Mouse (Mus musculus) embryonic fibroblast, embryonic 13.5 days (primary cell): Measurements from ENCODE around the gene Gm11639.

ENCODE experiments used
- CTCF ChIP-seq: IDR thresholded peaks from 2 replicates; pipeline ENCODE4 v1.5.1; 2011; ENCODE audit warnings: mild to moderate bottlenecking, control low read depth, low read length, moderate library complexity, borderline replicate concordance; ENCODE audit not compliant: insufficient read depth
- POLR2A ChIP-seq: IDR thresholded peaks from 2 replicates; pipeline ENCODE4 v1.6.1; 2011; ENCODE audit warnings: low read depth, mild to moderate bottlenecking, control low read depth, low read length, moderate library complexity

DNA sequence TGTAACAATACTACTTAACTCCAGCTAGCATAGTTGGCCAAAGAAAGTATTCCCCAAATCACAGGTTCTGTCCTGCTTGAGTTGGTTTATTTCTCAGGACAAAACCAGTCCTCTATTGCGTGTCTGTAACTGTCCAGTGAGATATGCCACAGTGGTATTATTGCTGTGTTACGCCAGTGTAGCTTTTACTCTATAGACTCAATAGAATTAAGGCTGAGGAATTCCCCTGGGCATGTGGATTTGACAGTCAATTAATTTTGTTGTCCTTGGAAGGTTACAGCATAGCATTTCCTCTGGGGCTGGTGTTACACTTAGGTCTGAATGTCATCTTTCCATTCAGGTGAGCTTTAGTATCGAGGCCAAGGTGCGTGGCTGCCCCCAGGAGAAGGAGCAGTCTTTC is 42.3 kb upstream of the Gm11639 start:
- TF ChIP-seq POLR2A (no peak), CTCF (no peak)
